ENCODE assay signal across 8 mouse cellular contexts in the genomic region with DNA sequence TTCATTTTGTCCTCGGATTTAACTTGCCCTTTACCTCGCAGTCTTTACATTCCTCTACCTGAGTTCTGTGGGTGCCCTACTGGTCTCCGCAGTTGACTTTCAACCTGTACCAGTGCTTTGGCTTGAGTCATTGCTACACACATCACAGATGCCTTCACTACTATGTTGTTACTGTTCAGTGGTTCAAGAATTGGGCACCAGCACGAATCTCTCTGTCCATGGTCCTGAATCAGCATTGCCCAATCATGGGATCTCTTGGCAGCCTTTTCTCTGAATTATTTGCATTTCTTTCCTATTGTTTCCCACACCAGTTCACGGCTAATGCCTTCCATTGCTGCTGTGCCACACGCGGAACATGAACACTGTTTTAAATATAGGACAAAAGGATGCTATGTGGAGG. TPM values are rescaled to one million over a fixed set of nuclear protein-coding genes. Genes with fewer than 3 reads are reported as not detected.
DNase-seq lines count a peak whose midpoint lies in the region; ATAC-seq and TF ChIP-seq lines count a peak whose summit lies in the region.

No protein-coding gene starts in this region.

- no peak overlapping the region for H3K4me3 ChIP-seq in kidney, postnatal 0 days (replicated peaks; ENCODE audit: low read depth, low read length)

- H3K9me3 ChIP-seq in kidney, postnatal 0 days (replicated peaks; ENCODE audit: low read length): no peaks in the 10 kb centered on the region

- no peaks in the 10 kb centered on the region for H3K4me1 ChIP-seq in kidney, postnatal 0 days (replicated peaks; ENCODE audit: insufficient read depth, low read length)

- TF ChIP-seq CTCF in kidney, postnatal 0 days (IDR thresholded peaks at IDR 0.05; ENCODE audit: low read depth): no peak

- no peak overlapping the region for H3K27ac ChIP-seq in kidney, postnatal 0 days

- H3K9ac ChIP-seq in kidney, postnatal 0 days (ENCODE audit: low read depth, low read length): no peak overlapping the region

- DNase-seq in cerebellum, postnatal 14 days: peak; percentile 1 to 2
- no peak for DNase-seq in cerebellum, postnatal 36 days
- DNase-seq in 3T3-L1 (ENCODE audit: low read depth, low spot score): peak; percentile 81
- peak; percentile 43 for DNase-seq in c-Kit-positive CD71-positive TER-119-negative erythroid progenitor cells, embryonic 14.5 days (ENCODE audit: low read depth)
- peak; percentile 83 for DNase-seq in kidney, postnatal 0 days (ENCODE audit: low spot score)
- no peak for DNase-seq in cerebellum, adult 8-10 months

- H3K4me2 ChIP-seq in kidney, postnatal 0 days (ENCODE audit: low read length): no peak overlapping the region

- H3K27me3 ChIP-seq in kidney, postnatal 0 days (ENCODE audit: insufficient read depth, low read length): no peaks in the 10 kb centered on the region

- ATAC-seq in kidney, postnatal 0 days (replicated peaks; ENCODE audit: low FRiP score, low read depth): peak; percentile 79
- ATAC-seq in megakaryocyte-erythroid progenitor cell, adult 5-6 weeks (replicated peaks; ENCODE audit: low FRiP score, low TSS enrichment, poor library complexity, severe bottlenecking): peak; percentile 71
- ATAC-seq in erythroblast, adult 5-6 weeks (replicated peaks; ENCODE audit: low FRiP score, poor library complexity, severe bottlenecking): no peak

- no peaks in the 10 kb centered on the region for H3K36me3 ChIP-seq in kidney, postnatal 0 days (ENCODE audit: insufficient read depth, low read length)

- 44% methylated on average over 7 of the region's 7 CpGs for WGBS in kidney, postnatal 0 days

RNA-seq across cellular contexts. Expression of a gene that starts 30.8 kb away (rescaled TPM):
- polyA plus RNA-seq in kidney, postnatal 0 days (2015; fragmentation: Nextera tagmentation; extraction: Ambion mirVana): 11.8 and 12.4 TPM in 2 replicates
- 19.5 and 19.8 TPM in 2 replicates for total RNA-seq in megakaryocyte-erythroid progenitor cell, adult 5-6 weeks (2014; fragmentation: Nextera tagmentation)
- 21.6 and 23.3 TPM in 2 replicates for total RNA-seq in megakaryocyte-erythroid progenitor cell, adult 5-6 weeks (2017)
- total RNA-seq in erythroblast, adult 5-6 weeks (2015; ENCODE audit: low replicate concordance): 109 and 149 TPM in 2 replicates
- 146 and 158 TPM in 2 replicates for total RNA-seq in erythroblast, adult 5-6 weeks (2017; ENCODE audit: low replicate concordance)

Comparison
In these comparisons a context has a peak if more than half of its experiments do, and no peak if none do; other contexts are left out.
1. DNase-seq: peak in cerebellum, postnatal 14 days (2 of 2), 3T3-L1 (single experiment), c-Kit-positive CD71-positive TER-119-negative erythroid progenitor cells, embryonic 14.5 days (single experiment) and kidney, postnatal 0 days (single experiment); none in cerebellum, postnatal 36 days (0 of 2) and cerebellum, adult 8-10 months (single experiment).
2. RNA of a gene that starts 30.8 kb away (total RNA-seq): 109 to 158 TPM in erythroblast, adult 5-6 weeks; 19.5 to 23.3 TPM in megakaryocyte-erythroid progenitor cell, adult 5-6 weeks; every median in the first group is over 4 times any median in the second.